Mouse (Mus musculus): ENCODE measurements around the gene Fam240b. TPM values are rescaled to one million over a fixed set of nuclear protein-coding genes. Genes with fewer than 3 reads are reported as not detected.
"Not testable (repeated sequence)": the region's sequence is repeated elsewhere in the genome, so short reads cannot be mapped to it uniquely, and the experiment has no call there.

Fam240b gene
- not detected in 3 replicates for total RNA-seq (2017)

- ATAC-seq (replicated peaks; ENCODE audit: insufficient number of reproducible peaks, low FRiP score, low TSS enrichment, poor library complexity, severe bottlenecking): no peak
Measured at GRCm38 (mm10) chr13:64497692-64498091, at the start of gene Fam240b. Gene Fam240b (minus strand): TSS chr13:64497792.

DNA sequence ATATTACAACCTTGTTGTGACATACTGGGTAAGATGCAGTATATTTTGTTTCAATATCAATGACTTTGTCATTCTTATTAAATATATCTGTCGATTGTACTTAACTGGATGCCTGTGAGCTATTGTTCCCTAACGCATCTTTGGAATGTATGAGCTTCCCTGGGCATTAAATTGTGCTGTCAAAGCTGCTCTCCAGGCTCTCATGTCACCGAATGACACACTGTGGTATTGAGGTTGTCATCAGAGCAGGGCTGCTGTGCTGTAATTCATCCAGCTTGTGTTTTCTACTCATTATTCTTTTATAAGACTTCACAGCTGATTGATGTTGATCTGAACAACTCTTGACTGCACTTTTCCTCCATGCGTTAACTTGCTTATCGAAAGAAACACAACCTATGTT lies 32.5 kb upstream of the Fam240b start:
- no peak for ATAC-seq (replicated peaks; ENCODE audit: insufficient number of reproducible peaks, low FRiP score, low TSS enrichment, poor library complexity, severe bottlenecking)

DNA sequence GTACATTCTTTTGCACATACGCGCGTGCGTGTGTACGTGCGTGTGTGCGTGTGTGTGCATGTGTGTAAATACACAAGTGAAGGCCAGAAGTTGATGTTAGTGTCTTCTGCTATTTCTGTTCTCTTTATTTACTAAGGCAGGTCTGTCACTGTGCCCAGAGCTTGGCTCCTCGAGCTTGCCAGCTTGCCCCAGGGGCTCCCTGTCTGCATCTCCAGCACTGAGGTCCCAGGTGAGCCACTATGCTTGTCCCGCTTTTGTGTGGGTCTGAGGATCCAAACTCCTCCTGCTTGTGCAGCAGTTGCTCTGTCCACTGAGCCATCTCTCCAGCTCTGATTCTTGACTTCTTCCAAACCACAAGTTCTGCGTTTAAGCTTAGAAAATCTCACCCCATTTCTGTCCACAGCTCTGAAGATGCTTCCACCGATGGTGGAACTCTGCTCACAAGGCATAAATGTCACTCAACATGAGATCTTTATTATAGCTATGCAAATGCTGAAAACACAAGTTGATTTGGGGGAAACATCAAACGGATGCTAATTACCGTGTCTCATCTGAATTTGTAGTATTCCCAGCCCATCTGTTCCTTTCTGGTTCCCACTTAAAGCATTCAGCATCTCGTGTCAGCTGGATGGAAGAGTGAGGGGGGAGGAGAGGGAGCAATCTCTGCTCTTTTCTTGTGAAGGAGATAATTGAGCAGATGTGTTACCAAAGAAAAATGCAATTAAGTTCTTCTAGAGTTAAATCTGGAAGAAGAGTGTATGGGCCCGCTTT lies 29.1 kb upstream of the Fam240b start:
- ATAC-seq (replicated peaks; ENCODE audit: insufficient number of reproducible peaks, low FRiP score, low TSS enrichment, poor library complexity, severe bottlenecking): no peak

DNA sequence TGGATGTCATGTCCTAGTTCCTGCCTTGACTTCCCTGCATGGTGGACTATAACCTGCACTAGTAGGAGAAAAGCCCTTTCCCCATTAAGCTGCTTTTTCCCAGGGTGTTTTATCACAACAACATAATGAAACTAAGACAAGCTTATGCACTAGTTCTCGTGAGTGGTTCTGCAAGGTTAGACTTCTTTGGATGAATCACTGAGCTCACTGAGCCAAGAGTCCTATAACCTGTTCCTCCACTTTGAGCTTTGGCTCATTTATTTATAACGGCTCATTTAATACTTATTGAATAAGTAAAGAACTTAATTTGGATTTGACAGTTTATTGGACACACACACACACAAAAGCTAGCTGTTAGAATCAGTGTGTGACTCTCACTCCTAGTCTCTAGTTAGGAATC lies 16.7 kb upstream of the Fam240b start:
- no peak for ATAC-seq (replicated peaks; ENCODE audit: insufficient number of reproducible peaks, low FRiP score, low TSS enrichment, poor library complexity, severe bottlenecking)

DNA sequence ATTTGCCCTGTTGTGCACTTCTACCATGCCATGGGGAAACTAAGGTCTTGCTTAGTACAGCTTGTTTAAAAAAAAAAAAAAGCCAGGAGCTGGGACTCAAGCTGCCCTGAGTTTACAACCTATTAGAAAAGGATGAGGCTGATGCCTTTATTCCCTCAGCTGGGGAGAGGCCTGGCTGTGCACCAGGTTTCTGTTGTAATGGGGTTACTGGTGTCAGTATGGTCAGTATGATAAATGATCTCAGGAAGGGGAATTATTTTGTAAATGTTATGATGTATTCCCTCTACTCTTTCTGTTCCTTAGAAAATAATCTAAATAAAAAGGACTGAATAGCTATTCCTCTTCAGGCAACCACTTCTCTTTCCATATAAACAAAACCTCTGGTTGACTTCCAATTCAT lies 14.0 kb upstream of the Fam240b start:
- no peak for ATAC-seq (replicated peaks; ENCODE audit: insufficient number of reproducible peaks, low FRiP score, low TSS enrichment, poor library complexity, severe bottlenecking)

GRCm38 (mm10) chr13:64507361-64507760 lies 9.8 kb upstream of the Fam240b start:
- no peak for ATAC-seq (replicated peaks; ENCODE audit: insufficient number of reproducible peaks, low FRiP score, low TSS enrichment, poor library complexity, severe bottlenecking)

GRCm38 (mm10) chr13:64502833-64503232 lies 5.2 kb upstream of the Fam240b start:
- no peak for ATAC-seq (replicated peaks; ENCODE audit: insufficient number of reproducible peaks, low FRiP score, low TSS enrichment, poor library complexity, severe bottlenecking)

DNA sequence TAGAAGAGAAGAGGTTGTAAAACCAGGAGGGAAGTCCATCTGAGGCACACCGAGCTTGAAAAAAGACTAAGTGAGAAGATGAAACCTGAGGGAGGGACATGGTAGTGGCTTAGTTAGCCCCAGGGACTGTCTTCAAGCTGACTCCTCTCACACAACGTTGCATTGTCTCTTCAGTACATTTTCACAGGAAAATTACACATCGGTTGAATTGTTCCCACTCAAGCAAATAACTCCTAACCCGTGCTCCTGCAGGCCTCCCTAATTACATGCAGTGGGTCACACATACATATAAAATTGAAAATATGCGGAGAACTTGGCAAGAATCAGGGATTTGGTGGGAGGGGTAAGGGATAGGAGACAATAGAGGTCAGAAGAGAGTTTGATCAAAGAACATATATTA lies 4.0 kb downstream of the Fam240b start:
- no peak for ATAC-seq (replicated peaks; ENCODE audit: insufficient number of reproducible peaks, low FRiP score, low TSS enrichment, poor library complexity, severe bottlenecking)

DNA sequence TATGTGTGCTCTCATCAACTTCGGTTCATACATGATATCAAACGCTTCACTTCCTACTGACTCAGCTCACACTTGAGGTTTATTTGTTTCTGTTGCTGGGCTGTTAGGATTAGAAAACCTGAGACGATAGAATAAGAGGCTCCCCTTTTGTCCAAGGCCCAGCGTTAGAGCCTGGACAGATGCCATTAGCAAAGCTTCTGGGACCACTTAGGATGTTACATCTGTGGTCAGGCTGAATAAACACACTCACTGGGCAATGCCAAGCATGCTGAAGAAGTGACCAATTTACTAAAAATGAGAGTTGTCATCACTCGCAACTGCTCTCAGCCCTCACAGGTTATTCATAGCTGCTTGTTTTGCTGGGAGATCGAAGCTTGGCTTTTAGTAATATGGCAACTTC lies 7.7 kb downstream of the Fam240b start:
- ATAC-seq (replicated peaks; ENCODE audit: insufficient number of reproducible peaks, low FRiP score, low TSS enrichment, poor library complexity, severe bottlenecking): no peak

GRCm38 (mm10) chr13:64479960-64480359 lies 17.6 kb downstream of the Fam240b start:
- ATAC-seq (replicated peaks; ENCODE audit: insufficient number of reproducible peaks, low FRiP score, low TSS enrichment, poor library complexity, severe bottlenecking): no peak

DNA sequence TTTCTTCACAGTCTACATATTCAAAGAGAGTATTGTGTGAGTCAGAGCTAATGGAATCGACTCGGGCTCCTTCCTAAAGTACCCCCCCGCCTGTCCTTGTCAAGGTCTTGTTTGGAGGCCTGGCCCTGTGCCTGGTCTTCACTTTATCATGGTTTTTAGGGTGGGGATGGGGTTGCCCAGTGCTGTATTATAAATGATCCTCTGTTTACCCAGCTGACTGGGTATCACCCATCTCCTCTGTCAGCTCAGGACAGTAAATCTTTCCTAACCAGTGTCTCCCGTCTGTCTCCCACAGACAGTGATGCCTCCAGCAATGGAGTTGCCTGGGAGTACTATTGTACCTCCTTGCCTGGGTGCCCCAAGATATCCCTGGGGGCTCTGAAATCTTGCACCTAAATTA lies 19.6 kb downstream of the Fam240b start:
- ATAC-seq (replicated peaks; ENCODE audit: insufficient number of reproducible peaks, low FRiP score, low TSS enrichment, poor library complexity, severe bottlenecking): no peak

- ATAC-seq (replicated peaks; ENCODE audit: insufficient number of reproducible peaks, low FRiP score, low TSS enrichment, poor library complexity, severe bottlenecking): no peak
Measured at GRCm38 (mm10) chr13:64467886-64468285, 29.7 kb downstream of the Fam240b start.

DNA sequence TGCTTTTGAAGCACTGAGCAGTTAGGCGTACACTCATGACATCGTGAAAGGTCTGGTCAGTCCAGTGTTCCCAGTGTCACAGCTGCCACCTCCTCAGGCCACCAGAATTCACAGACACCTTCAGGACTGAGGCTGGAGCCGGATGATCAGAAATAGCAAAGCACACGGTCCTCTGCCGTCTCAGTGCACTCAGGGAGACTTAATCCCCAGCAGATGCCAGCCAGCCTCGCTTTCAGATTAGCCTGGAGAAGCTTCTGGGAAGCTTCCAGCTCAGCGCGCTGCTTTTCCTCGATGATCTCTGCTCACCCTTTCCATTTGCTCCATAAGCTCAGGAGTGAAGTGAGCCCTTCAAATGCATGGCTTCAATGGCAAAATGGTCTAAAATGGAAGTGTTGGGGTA lies 32.4 kb downstream of the Fam240b start:
- no peak for ATAC-seq (replicated peaks; ENCODE audit: insufficient number of reproducible peaks, low FRiP score, low TSS enrichment, poor library complexity, severe bottlenecking)

DNA sequence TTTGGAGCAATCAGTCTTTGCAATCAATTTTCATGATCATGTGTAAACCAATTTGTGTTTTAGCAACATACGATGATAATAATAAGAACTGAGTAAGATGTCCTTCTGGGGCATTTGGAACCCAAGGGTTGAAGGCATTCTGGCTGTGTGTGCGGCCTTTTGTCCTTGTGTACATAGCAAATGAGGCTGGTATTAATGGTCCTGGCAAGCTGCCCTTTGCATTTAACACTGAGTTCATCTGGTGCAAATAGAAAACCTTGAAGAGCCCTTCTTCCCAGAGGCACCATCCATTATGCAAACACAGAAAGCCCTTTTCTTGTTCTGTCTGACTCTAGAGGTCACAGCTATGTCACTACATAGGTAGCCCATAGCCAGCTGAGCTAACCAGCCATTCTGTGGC lies 35.0 kb downstream of the Fam240b start:
- no peak for ATAC-seq (replicated peaks; ENCODE audit: insufficient number of reproducible peaks, low FRiP score, low TSS enrichment, poor library complexity, severe bottlenecking)

DNA sequence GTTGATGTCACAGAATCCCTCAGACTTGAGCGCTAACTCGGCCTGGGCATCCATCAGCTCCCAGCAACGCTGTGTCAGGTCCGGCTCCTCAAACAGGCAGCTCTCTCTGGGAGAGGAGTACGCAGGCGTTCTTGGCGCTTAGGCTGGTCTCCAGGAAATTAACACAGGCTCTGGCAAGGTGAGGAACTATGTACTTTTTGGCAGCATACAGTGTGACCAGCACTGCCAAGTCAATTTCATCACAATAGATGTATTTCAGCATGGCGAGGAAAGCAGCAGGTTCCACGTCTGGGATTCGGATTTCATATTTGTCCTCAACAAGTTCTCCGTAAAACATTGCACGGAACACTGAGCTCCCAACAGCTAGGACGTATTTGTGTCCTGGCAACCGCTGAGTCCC lies 39.4 kb downstream of the Fam240b start:
- ATAC-seq (replicated peaks; ENCODE audit: insufficient number of reproducible peaks, low FRiP score, low TSS enrichment, poor library complexity, severe bottlenecking): no peak

DNA sequence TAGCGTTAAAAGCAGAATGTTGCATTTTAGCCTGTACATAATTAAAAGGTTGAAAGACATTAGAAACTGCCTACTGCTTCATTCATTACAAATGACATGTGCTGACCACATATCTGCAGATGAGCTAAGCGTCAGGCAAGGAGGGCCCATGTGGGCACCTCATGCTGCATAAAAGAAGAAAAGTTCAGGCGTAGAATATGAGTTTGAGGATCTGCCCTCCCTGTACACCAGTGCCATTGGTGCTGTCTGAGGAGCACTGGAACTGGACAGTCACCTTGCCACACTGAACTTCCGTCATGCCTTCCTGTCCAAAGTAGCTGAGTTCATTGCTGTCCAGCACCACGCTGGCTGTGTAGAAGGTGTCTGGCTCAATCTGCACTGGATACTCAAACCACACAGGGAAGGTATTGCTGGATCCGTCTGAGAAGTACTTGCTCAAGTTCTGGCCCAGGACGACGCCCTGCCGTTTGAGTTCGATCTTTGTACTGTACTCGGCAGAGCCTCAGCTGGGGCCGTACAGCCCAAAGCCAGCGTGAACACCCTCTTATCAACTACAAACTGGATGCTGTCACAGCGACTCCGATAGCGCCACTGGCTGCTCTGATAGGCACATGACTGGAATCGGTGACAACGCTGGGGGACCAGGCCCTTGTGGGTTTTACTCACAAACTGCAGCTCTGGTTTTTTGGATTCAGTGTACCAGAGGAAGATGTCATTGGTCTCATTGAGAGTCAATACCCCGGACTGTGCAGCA lies 40.2 kb downstream of the Fam240b start:
- not testable (repeated sequence) for ATAC-seq (replicated peaks; ENCODE audit: insufficient number of reproducible peaks, low FRiP score, low TSS enrichment, poor library complexity, severe bottlenecking)

DNA sequence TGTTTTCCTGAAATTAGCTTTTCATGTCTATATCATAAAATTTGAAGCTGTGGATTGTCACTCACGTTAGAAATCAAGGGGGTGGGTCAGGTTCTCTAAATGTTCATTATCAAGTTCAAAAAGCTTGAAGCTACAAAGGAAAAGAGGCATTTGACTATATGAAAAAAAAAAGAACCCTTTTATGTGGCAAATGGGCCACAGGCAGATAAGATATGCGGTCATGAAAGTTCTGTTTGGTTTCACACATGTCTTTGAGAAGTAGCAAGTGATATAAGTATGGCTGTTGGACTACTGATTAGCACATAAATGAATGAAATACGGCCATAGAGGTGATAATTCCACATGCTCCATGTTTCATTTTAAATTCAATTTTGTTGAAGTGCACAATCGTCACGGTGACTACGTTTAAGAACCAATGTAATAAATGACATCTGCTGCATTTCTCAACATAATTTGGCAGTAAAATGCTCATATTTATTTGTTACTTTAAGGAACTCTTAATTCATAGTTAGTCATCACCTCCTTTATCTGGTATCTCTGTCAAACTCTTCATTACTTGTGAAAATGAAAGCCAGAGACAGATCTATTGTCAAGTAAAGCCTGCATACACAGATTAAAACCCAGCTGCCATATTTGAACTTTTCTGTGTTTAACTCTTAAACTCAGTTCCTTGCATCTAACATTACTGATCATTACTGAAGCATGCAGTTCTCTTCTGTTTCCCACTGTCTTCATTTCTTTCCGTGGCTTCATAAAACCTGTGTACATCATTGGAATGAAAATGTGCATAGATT lies 47.4 kb downstream of the Fam240b start:
- no peak for ATAC-seq (replicated peaks; ENCODE audit: insufficient number of reproducible peaks, low FRiP score, low TSS enrichment, poor library complexity, severe bottlenecking)

DNA sequence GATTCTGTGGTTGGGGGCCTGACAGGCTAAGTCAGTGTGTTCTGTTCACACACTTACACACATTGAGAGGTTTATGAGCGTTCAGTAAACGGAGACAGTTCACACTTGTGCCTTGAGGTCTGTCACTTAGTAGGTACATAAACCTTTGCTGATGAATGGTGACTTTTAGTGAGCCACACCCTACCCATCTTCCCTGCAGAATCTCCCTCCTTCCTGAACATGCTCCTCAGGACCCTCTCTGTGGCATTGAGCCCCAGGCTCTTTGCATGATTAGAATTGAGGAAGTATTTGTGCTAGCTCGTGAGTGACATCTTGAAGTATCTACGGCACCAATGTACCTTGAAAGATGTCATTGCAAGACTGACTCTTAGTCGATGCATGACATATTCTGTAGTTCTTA lies 48.9 kb downstream of the Fam240b start:
- ATAC-seq (replicated peaks; ENCODE audit: insufficient number of reproducible peaks, low FRiP score, low TSS enrichment, poor library complexity, severe bottlenecking): no peak

DNA sequence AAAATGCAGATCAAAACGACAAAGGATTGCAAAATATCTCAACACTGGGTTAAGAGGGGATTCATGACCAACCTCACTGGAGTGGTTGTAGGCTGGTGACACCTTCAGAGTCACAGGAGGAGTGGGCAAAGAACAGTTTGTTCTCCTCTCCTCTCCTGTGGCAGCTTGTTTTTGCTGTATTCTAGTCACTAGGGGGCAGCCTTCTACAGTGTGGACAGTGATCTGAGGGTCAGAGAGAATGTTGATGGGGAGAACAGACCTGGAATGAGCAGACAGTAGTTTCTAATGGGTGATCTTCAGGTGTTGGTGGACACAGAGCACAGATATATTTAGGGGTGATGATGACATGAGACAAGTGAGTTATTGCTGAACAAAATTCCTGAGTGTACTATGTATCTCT lies 49.6 kb downstream of the Fam240b start:
- ATAC-seq (replicated peaks; ENCODE audit: insufficient number of reproducible peaks, low FRiP score, low TSS enrichment, poor library complexity, severe bottlenecking): 0 out of 2 replicates have a peak, but pooled peaks have one; percentile 50

Data from monocyte, adult 5-6 weeks (primary cell).